Mouse (Mus musculus): ENCODE results near the gene Podxl2.

Gene Podxl2

DNA sequence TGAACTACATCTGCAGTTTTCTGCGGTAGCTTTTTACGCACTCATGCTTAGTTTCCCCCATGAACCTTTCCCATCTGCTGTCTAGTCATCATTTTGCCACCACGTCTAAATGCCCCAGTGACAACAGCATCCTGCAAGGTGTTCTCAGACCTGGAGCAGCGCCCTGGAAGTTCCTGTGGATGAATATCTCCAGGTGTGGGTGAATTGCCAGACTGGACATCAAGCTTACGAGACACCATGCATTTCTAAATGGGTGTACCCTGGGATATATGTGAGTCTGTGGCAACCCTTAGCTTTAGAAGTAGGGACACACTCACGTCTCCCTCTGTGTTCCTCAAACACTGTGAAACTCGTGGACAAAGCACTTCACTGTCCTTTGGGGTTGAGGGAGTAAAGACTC is 74.7 kb downstream of the Podxl2 start:
- DNase-seq (ENCODE audit: low spot score): no peak

DNA sequence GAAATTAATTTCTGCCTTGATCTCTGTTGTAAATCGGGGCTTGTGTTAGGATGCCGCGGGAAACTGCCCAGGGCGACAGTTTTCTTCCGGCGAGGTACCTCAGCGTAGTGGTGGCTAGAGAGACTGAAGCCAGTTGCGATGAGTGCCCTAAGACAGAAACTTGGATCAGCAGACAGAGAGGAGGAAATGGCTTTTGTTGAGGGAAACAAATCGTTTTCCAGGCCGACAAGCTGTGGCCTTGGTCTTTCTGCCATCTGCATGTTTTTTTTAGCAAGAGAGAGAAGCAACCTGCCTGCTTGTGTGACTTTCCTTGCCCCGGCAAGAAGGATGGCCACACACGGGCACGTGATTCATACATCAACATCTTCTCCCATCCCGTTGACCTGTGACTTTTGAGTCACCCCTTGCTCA is 80.3 kb downstream of the Podxl2 start:
- DNase-seq (ENCODE audit: low spot score): no peak

DNA sequence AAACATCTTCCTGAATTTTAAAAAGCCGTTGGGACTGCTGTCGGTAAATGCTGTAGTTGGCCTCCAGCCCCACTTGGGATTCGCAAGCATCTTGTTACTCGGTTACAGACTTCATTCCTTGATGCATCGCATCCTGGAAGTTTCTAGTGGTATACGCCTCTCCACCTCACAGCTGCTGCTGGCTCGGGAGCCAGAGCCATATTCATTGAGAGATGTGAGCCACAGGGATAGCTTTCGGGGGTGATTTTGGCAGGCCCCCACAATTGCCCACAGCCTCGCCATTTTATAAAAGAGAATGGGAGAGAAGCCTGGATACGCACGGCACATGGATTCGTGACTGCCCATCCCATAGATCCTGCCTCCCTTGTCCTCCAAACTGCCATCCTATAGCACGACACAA is 81.0 kb downstream of the Podxl2 start:
- no peak for DNase-seq (ENCODE audit: low spot score)

DNA sequence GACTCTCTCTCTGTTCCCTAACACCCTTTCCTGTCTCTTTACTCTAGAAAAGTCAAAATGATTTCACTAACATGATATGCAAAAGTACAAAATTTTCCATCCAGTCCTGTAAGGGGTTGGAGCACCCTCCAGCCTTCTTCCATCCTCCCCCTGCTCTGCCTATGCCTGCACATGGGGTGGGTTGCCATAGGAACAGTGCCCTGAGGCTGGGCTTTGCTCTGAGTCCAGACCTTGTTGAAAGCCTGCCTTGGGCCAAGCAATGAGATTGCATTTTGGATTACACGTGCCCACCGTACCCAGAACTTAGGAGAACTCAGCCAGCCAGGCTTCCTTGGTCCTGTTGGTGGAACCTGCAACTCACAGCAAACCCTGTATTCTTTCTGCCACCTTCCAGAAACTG is 81.6 kb downstream of the Podxl2 start:
- no peak for DNase-seq (ENCODE audit: low spot score)

Data from yolk sac, embryonic 10.5 days (tissue).